ENCODE assay signal across 9 mouse cellular contexts in the genomic region with DNA sequence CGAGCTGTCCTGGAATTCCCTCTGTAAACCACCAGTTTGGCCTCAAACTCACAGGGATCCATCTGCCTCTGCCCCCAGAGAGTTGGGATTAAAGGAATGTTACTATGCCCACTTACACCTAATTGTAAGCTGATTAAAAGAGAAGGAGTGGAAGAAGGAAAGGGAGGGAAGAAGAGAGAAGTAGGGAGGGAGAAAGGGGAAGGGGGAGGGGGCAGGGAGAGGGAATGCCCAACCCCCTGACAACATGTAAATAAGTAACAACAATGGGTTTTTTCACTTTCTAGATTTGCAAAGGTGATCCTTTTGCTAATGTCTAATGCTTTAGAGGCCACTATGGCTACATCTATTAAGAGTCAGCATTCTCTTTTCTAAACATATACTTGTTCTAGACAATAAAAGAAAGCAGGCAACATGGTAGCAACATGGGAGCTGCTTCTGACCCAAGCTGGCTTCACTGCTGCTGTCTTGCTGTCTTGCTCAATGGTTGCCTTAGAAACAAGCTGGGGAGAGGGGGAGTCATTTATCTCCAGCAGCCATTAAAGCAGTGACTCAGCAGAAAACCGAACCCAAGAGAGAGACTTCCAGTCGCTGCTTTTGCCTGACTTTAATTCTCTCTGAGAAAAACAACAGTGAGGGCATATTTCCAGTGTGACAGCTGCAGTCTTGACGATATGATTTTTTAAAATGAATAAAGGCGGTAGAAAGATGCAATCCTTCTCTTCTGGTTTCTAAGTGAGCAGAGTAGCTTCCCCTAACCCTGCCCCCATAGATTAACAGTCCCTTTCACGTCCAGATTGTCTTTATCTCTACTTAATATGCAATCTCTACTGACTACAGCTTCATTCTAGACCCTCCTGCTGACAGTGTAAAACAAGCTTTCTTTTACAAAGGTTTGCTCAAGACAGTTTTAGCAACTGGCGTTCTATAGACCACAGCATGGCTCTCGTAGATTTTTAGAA. TPM values are rescaled to one million over a fixed set of nuclear protein-coding genes. Genes with fewer than 3 reads are reported as not detected.
DNase-seq lines count a peak whose midpoint lies in the region; ATAC-seq and TF ChIP-seq lines count a peak whose summit lies in the region.
"Had no signal": no experiment of that assay in that cellular context is flagged by ENCODE, and none has a peak within 500 bp of the region (broad histone marks: within the 10 kb centered on the region; RNA-seq: fewer than 3 reads in every experiment).

No protein-coding gene starts in this region.

- H3K36me3 ChIP-seq in forebrain, embryonic 15.5 days = no peaks in the 10 kb centered on the region
- H3K36me3 ChIP-seq in hindbrain, embryonic 14.5 days (replicated peaks; ENCODE audit: control insufficient read depth, insufficient read depth) = no peaks in the 10 kb centered on the region
- H3K36me3 ChIP-seq in midbrain, embryonic 11.5 days (ENCODE audit: control insufficient read depth, insufficient read depth, low read length) = no peaks in the 10 kb centered on the region
- H3K36me3 ChIP-seq: limb, embryonic 12.5 days had no signal

- WGBS in forebrain, embryonic 15.5 days = 23% methylated on average over 8 of the region's 8 CpGs
- 21% methylated on average over 8 of the region's 8 CpGs for WGBS in hindbrain, embryonic 14.5 days
- 29% methylated on average over 8 of the region's 8 CpGs for WGBS in midbrain, embryonic 11.5 days

- intact Hi-C loops in left cerebral cortex, postnatal 25 days (cut with DNase I) = loop anchor here (2.0 kb wide), 1 partner anchor 32 kb away; a partner anchor contains a TSS

- H3K9me3 ChIP-seq in forebrain, embryonic 15.5 days = no peaks in the 10 kb centered on the region
- H3K9me3 ChIP-seq in hindbrain, embryonic 14.5 days (ENCODE audit: control insufficient read depth, low read length) = no peaks in the 10 kb centered on the region
- no peaks in the 10 kb centered on the region for H3K9me3 ChIP-seq in midbrain, embryonic 11.5 days (ENCODE audit: control insufficient read depth, low read length)
- H3K9me3 ChIP-seq: limb, embryonic 12.5 days had no signal

- peak; percentile 33 to 42 for DNase-seq in cerebellum, postnatal 10 days
- no peak for DNase-seq in cerebellum, postnatal 25 days
- peak; percentile 61 for DNase-seq in hindbrain, embryonic 14.5 days (ENCODE audit: low spot score)
- peak; percentile 49 to 80 for DNase-seq in left cerebral cortex, postnatal 25 days (ENCODE audit: low spot score in 2 of 2)
- peak; percentile 88 for DNase-seq in midbrain, embryonic 11.5 days (ENCODE audit: low spot score, missing footprints)
- peak; percentile 60 for DNase-seq in testis, postnatal 14 days (ENCODE audit: low spot score)

- H3K4me3 ChIP-seq in bone marrow macrophage, adult 2 months (ENCODE audit: insufficient read depth, low read length) = no peak overlapping the region
- no peak overlapping the region for H3K4me3 ChIP-seq in forebrain, embryonic 15.5 days
- no peak overlapping the region for H3K4me3 ChIP-seq in hindbrain, embryonic 14.5 days (replicated peaks; ENCODE audit: low read length)
- no peak overlapping the region for H3K4me3 ChIP-seq in midbrain, embryonic 11.5 days (ENCODE audit: low read depth, low read length)
- H3K4me3 ChIP-seq: limb, embryonic 12.5 days had no signal

- no peak overlapping the region for H3K9ac ChIP-seq in forebrain, embryonic 15.5 days (replicated peaks)
- no peak overlapping the region for H3K9ac ChIP-seq in hindbrain, embryonic 14.5 days
- no peak overlapping the region for H3K9ac ChIP-seq in midbrain, embryonic 11.5 days (ENCODE audit: low read length)
- H3K9ac ChIP-seq: limb, embryonic 12.5 days had no signal

- no peak for TF ChIP-seq POLR2A in bone marrow macrophage, adult 2 months (IDR thresholded peaks at IDR 0.05; ENCODE audit: borderline replicate concordance, low read depth, low read length)

- peaks cover 14% of the 10 kb centered on the region for H3K4me1 ChIP-seq in bone marrow macrophage, adult 2 months (ENCODE audit: control insufficient read depth, insufficient read depth, low read length)
- H3K4me1 ChIP-seq in forebrain, embryonic 15.5 days = no peaks in the 10 kb centered on the region; the same call in 1 of the 2 replicates
- peaks cover 10% of the 10 kb centered on the region; the same call in 1 of the 2 replicates for H3K4me1 ChIP-seq in hindbrain, embryonic 14.5 days (replicated peaks; ENCODE audit: control insufficient read depth, insufficient read depth, low read length)
- no peaks in the 10 kb centered on the region; the same call in 1 of the 2 replicates for H3K4me1 ChIP-seq in midbrain, embryonic 11.5 days (ENCODE audit: control insufficient read depth, insufficient read depth, low read length)
- H3K4me1 ChIP-seq: limb, embryonic 12.5 days had no signal

- TF ChIP-seq CTCF in bone marrow macrophage, adult 2 months (IDR thresholded peaks at IDR 0.05; ENCODE audit: low read depth, low read length) = no peak

- no peaks in the 10 kb centered on the region for H3K27me3 ChIP-seq in forebrain, embryonic 15.5 days
- H3K27me3 ChIP-seq in hindbrain, embryonic 14.5 days (ENCODE audit: control insufficient read depth, insufficient read depth, low read length) = no peaks in the 10 kb centered on the region
- no peaks in the 10 kb centered on the region for H3K27me3 ChIP-seq in midbrain, embryonic 11.5 days (ENCODE audit: control insufficient read depth, insufficient read depth, low read length)
- H3K27me3 ChIP-seq: limb, embryonic 12.5 days had no signal

- peak; percentile 86 for ATAC-seq in forebrain, embryonic 15.5 days (replicated peaks)
- ATAC-seq in hindbrain, embryonic 14.5 days (ENCODE audit: low FRiP score) = peak; percentile 89
- ATAC-seq in midbrain, embryonic 11.5 days (ENCODE audit: low FRiP score) = peak; percentile 88

- peak overlapping the region; percentile 36 for H3K27ac ChIP-seq in bone marrow macrophage, adult 2 months (ENCODE audit: insufficient read depth, low read depth, low read length)
- peak overlapping the region; percentile 70 for H3K27ac ChIP-seq in forebrain, embryonic 15.5 days (replicated peaks)
- peak overlapping the region; percentile 82 for H3K27ac ChIP-seq in hindbrain, embryonic 14.5 days
- H3K27ac ChIP-seq in midbrain, embryonic 11.5 days (ENCODE audit: low read depth, low read length) = peak overlapping the region; percentile 11; the same call in 1 of the 2 replicates
- H3K27ac ChIP-seq: limb, embryonic 12.5 days had no signal

- H3K4me2 ChIP-seq in forebrain, embryonic 15.5 days (replicated peaks) = peak overlapping the region; percentile 15; the same call in 1 of the 2 replicates
- H3K4me2 ChIP-seq in hindbrain, embryonic 14.5 days (replicated peaks) = peak overlapping the region; percentile 35
- H3K4me2 ChIP-seq in midbrain, embryonic 11.5 days = 0 out of 2 replicates have a peak overlapping the region, but pooled peaks have one; percentile 9
- H3K4me2 ChIP-seq: limb, embryonic 12.5 days had no signal

RNA-seq across cellular contexts. Expression of a gene that starts 24.5 kb away (rescaled TPM):
- 66.7 and 69.6 TPM in 2 replicates for polyA plus RNA-seq in bone marrow macrophage, adult 2 months (2012; ENCODE audit: insufficient read depth, insufficient read length, missing spikeins)
- 33.3 and 38.2 TPM in 2 replicates for polyA plus RNA-seq in forebrain, embryonic 15.5 days (2015; fragmentation: Nextera tagmentation; extraction: Ambion mirVana)
- 30.9 and 31.2 TPM in 2 replicates for polyA plus RNA-seq in hindbrain, embryonic 14.5 days (2014; fragmentation: Nextera tagmentation; extraction: Ambion mirVana)
- total RNA-seq in left cerebral cortex, postnatal 25 days (2021) = 10 to 100 TPM; 39.5 to 44.0 TPM
- 30.5 and 31.6 TPM in 2 replicates for polyA plus RNA-seq in midbrain, embryonic 11.5 days (2014; fragmentation: Nextera tagmentation; extraction: Ambion mirVana)

RNA-seq across cellular contexts. Expression of a gene that starts 33.0 kb away (rescaled TPM):
- 37.1 and 39.9 TPM in 2 replicates for polyA plus RNA-seq in bone marrow macrophage, adult 2 months (2012; ENCODE audit: insufficient read depth, insufficient read length, missing spikeins)
- polyA plus RNA-seq in forebrain, embryonic 15.5 days (2015; fragmentation: Nextera tagmentation; extraction: Ambion mirVana) = 59.4 and 61.6 TPM in 2 replicates
- 55.3 and 57.3 TPM in 2 replicates for polyA plus RNA-seq in hindbrain, embryonic 14.5 days (2014; fragmentation: Nextera tagmentation; extraction: Ambion mirVana)
- total RNA-seq in left cerebral cortex, postnatal 25 days (2021) = 10 to 100 TPM; 69.9 to 70.4 TPM
- 74.5 and 75.1 TPM in 2 replicates for polyA plus RNA-seq in midbrain, embryonic 11.5 days (2014; fragmentation: Nextera tagmentation; extraction: Ambion mirVana)

Comparison
In these comparisons a context has a peak if more than half of its experiments do, and no peak if none do; other contexts are left out.
1. DNase-seq: peak in cerebellum, postnatal 10 days (2 of 2), hindbrain, embryonic 14.5 days (single experiment), left cerebral cortex, postnatal 25 days (2 of 2), midbrain, embryonic 11.5 days (single experiment) and testis, postnatal 14 days (single experiment); none in cerebellum, postnatal 25 days (0 of 2).
2. H3K27ac ChIP-seq: peak in every context shown above with its lines; median percentile 82 in hindbrain, embryonic 14.5 days; 70 in forebrain, embryonic 15.5 days; 36 in bone marrow macrophage, adult 2 months; 11 in midbrain, embryonic 11.5 days.
3. Peak in every context shown above with its lines, with median percentiles within 50 percentile points of each other: ATAC-seq and H3K4me2 ChIP-seq.